Mouse (Mus musculus) embryonic facial prominence, embryonic 13.5 days (tissue): Measurements from ENCODE around the gene Olfr311. TPM values are rescaled to one million over a fixed set of nuclear protein-coding genes. Genes with fewer than 3 reads are reported as not detected.

ENCODE experiments used
- ATAC-seq: fragments of 200-750 bp; cut with Nextera tagmentation; 2 replicates; pipeline ENCODE4 v1.8.0; 2017; ENCODE audit warnings: low read depth; ENCODE audit not compliant: insufficient number of reproducible peaks, insufficient read depth, low FRiP score, low TSS enrichment
- H3K27ac ChIP-seq: fragments of 300-500 bp; sonication (generic); 2 replicates; pipeline ENCODE4 v1.5.1; 2015; ENCODE audit warnings: moderate library complexity, mild to moderate bottlenecking, inconsistent platforms
- H3K27me3 ChIP-seq: fragments of 300-500 bp; sonication (generic); 2 replicates; pipeline ENCODE4 v1.6.1; 2015; ENCODE audit warnings: mild to moderate bottlenecking, inconsistent platforms
- H3K36me3 ChIP-seq: fragments of 300-500 bp; sonication (generic); 2 replicates; pipeline ENCODE4 v1.6.1; 2015; ENCODE audit warnings: mild to moderate bottlenecking, inconsistent platforms
- H3K4me1 ChIP-seq: fragments of 300-500 bp; sonication (generic); 2 replicates; pipeline ENCODE4 v1.6.1; 2015; ENCODE audit warnings: inconsistent platforms
- H3K4me2 ChIP-seq: fragments of 300-500 bp; sonication (generic); 2 replicates; pipeline ENCODE4 v1.6.1; 2015; ENCODE audit warnings: moderate library complexity, mild to moderate bottlenecking, inconsistent platforms
- H3K4me3 ChIP-seq: fragments of 300-500 bp; sonication (generic); 2 replicates; pipeline ENCODE4 v1.5.1; 2015; ENCODE audit warnings: mild to moderate bottlenecking, inconsistent platforms
- H3K9ac ChIP-seq: fragments of 300-500 bp; sonication (generic); 2 replicates; pipeline ENCODE4 v1.6.1; 2015; ENCODE audit warnings: mild to moderate bottlenecking, inconsistent platforms
- H3K9me3 ChIP-seq: fragments of 300-500 bp; sonication (generic); 2 replicates; pipeline ENCODE4 v1.6.1; 2016; ENCODE audit warnings: inconsistent platforms
- WGBS: fragments of 180-500 bp; shearing (Covaris S2); methylation state at CpG from one replicate; pipeline ENCODE4 v1.1.7; 2015; ENCODE audit warnings: mixed read lengths; 5-methylcytosine and 5-hydroxymethylcytosine counted together
- polyA plus RNA-seq: library from polyadenylated mRNA; unstranded; fragments of >200 nt; fragmentation: Nextera tagmentation; extraction: Ambion mirVana; gene quantifications from 2 replicates; pipeline ENCODE4 v1.2.1, GENCODE M21; 2015

The Olfr311 gene
- polyA plus RNA-seq, 1 experiment from 2014 or later: not detected

- Histone ChIP-seq H3K27me3 (no peaks in the 10 kb centered on the region), H3K27ac (no peak overlapping the region), H3K4me1 (no peaks in the 10 kb centered on the region), H3K9ac (no peak overlapping the region), H3K4me3 (no peak overlapping the region), H3K9me3 (no peaks in the 10 kb centered on the region), H3K4me2 (no peak overlapping the region), H3K36me3 (peaks cover 63% of the 10 kb centered on the region)
- no peak for ATAC-seq
- WGBS: 91% methylated on average over 10 of the region's 10 CpGs
These were observed 51.5 kb downstream of the Olfr311 start for GRCm38 (mm10) chr11:58890511-58890910.

Other genes with a start within 250 kb of the Olfr311 start
- not detected in 2 replicates for gene Olfr324, start 244.1 kb upstream of the Olfr311 start, polyA plus RNA-seq
- not detected in 2 replicates for gene 2210407C18Rik, start 223.2 kb upstream of the Olfr311 start, polyA plus RNA-seq
- not detected in 2 replicates for gene Olfr323, start 208.8 kb upstream of the Olfr311 start, polyA plus RNA-seq
- 0.13 and 0.23 TPM in 2 replicates for gene Trim58, start 198.8 kb upstream of the Olfr311 start, polyA plus RNA-seq
- gene Olfr322, start 180.5 kb upstream of the Olfr311 start, polyA plus RNA-seq: not detected in 2 replicates
- gene Olfr320, start 158.2 kb upstream of the Olfr311 start, polyA plus RNA-seq: not detected in 2 replicates
- not detected in 2 replicates for gene Olfr319, start 140.1 kb upstream of the Olfr311 start, polyA plus RNA-seq
- not detected in 2 replicates for gene Olfr318, start 115.2 kb upstream of the Olfr311 start, polyA plus RNA-seq
- not detected in 2 replicates for gene Olfr317, start 100.0 kb upstream of the Olfr311 start, polyA plus RNA-seq
- gene Olfr316, start 86.5 kb upstream of the Olfr311 start, polyA plus RNA-seq: not detected in 2 replicates
- gene Olfr315, start 66.1 kb upstream of the Olfr311 start, polyA plus RNA-seq: not detected in 2 replicates
- gene Olfr314, start 56.3 kb upstream of the Olfr311 start, polyA plus RNA-seq: not detected in 2 replicates
- gene Fam183b, start 37.3 kb upstream of the Olfr311 start, polyA plus RNA-seq: 0.69 TPM in 1 of 2 replicates, not detected in the other
- not detected in 2 replicates for gene Olfr313, start 24.3 kb upstream of the Olfr311 start, polyA plus RNA-seq
- not detected in 2 replicates for gene Olfr312, start 10.0 kb upstream of the Olfr311 start, polyA plus RNA-seq
- 10.8 and 12.3 TPM in 2 replicates for gene Gm12258, start 7.9 kb downstream of the Olfr311 start, polyA plus RNA-seq
- gene 2810021J22Rik, start 28.0 kb downstream of the Olfr311 start, polyA plus RNA-seq: 8.8 and 10.3 TPM in 2 replicates
- gene Zfp39, start 65.0 kb downstream of the Olfr311 start, polyA plus RNA-seq: 6.9 and 7.5 TPM in 2 replicates
- gene Btnl10, start 78.7 kb downstream of the Olfr311 start, polyA plus RNA-seq: 0.14 TPM in 1 of 2 replicates, not detected in the other
- gene Rnf187, start 99.7 kb downstream of the Olfr311 start, polyA plus RNA-seq: 254 and 255 TPM in 2 replicates
- gene Hist3h2ba, start 109.7 kb downstream of the Olfr311 start, polyA plus RNA-seq: 45.4 and 46.9 TPM in 2 replicates
- 34.0 and 34.3 TPM in 2 replicates for gene Hist3h2a, start 115.4 kb downstream of the Olfr311 start, polyA plus RNA-seq
- gene Trim17, start 115.4 kb downstream of the Olfr311 start, polyA plus RNA-seq: 0.25 and 0.55 TPM in 2 replicates
- gene Trim11, start 138.8 kb downstream of the Olfr311 start, polyA plus RNA-seq: 21.7 and 23.5 TPM in 2 replicates